Mouse (Mus musculus) kidney, postnatal 14 days (tissue): Measurements from ENCODE around the gene Nr2f1.

ENCODE experiments used
- DNase-seq: peaks from one replicate; pipeline ENCODE4 v3.0.0; 2022; ENCODE audit warnings: mixed read lengths

Gene Nr2f1

GRCm38 (mm10) chr13:78198871-78199641, 501 bp downstream of the Nr2f1 start:
- DNase-seq, result peak; percentile 69

GRCm38 (mm10) chr13:78198391-78198870, 1.1 kb downstream of the Nr2f1 start:
- DNase-seq, result peak; percentile 49

DNA sequence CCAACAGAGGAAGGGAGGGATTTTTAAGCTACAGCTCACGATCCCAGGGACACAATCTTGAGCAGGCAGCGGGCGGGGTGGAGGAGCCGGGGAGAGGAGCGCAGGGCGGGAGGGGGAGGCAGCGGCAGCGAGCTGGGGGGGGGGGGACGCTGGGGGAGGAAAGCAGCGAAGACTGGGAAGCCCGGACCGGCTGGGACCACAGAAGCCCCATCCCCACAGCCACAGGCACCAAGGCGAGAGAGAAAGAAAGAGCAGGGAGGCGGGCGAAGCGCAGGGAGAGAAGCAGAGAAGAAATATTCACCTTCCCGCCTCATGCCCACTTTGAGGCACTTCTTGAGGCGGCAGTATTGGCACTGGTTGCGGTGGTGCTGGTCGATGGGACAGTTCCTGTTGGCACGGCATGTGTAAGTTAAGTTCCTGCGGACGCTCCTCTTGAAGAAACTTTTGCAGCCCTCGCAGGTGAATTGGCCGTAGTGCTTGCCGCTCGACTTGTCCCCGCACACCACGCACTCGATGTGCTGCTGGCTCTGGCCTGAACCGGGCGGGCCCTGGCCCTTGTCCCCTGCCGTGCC, 1.7 kb downstream of the Nr2f1 start:
- peak; percentile 31 for DNase-seq

DNA sequence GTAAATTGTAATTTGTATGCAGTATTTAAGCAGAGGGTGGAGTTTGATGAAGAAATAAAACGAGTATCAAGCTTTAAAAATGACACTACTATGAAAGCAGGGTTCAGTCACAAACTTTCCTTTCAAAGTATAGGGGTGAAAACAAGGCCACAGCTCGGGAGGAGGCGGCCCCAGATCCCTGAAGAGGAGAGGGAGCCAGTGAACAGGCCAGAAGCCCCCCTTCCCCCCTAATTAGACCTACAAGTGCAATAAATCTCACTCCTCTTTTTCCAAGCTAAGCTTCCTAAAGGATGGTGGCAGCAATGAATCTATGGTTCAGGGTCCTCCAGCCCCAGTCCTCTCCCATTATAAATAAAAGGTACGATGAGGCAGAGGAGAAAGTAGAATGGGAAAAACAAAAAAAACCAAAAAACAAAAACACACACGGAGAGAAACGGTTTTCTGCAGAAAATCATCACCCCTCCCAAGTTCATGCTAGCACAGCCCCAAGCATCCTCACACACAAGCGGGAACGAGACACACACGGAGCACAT, 2.2 kb downstream of the Nr2f1 start:
- no peak for DNase-seq

DNA sequence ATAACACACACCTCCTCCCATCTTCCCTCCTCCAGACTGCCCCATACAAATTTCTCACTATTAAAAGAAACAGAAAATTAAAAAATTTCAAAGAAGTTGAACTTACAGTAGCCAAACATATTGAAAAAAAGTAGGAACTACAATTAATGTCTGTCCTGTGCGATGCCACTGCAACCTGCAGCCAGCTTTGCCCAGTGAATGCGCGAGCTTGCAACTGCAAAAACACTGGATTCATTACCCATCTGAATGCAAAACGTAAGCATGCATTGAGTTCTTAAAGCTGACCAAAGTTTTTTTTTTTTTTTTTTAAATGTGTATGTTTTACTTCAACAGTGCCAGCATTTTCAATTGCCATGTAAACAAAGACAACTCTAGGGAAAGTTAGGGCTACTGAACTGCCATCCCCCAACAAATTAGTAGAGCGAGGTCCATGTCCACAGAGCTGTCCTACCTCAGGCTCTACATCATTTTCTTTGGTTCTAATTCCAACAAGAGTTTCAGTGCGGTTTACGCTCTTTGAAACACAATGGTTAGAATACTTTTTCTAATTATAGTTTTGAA, 3.2 kb downstream of the Nr2f1 start:
- DNase-seq, result no peak

- DNase-seq, result no peak
Observed at GRCm38 (mm10) chr13:78195601-78196115, 3.9 kb downstream of the Nr2f1 start.

- DNase-seq, result peak; percentile 12
Observed at GRCm38 (mm10) chr13:78194850-78195600, 4.5 kb downstream of the Nr2f1 start.

- DNase-seq, result no peak
Observed at GRCm38 (mm10) chr13:78194135-78194849, 5.3 kb downstream of the Nr2f1 start.

- no peak for DNase-seq
Observed at GRCm38 (mm10) chr13:78193211-78193610, 6.3 kb downstream of the Nr2f1 start.

DNA sequence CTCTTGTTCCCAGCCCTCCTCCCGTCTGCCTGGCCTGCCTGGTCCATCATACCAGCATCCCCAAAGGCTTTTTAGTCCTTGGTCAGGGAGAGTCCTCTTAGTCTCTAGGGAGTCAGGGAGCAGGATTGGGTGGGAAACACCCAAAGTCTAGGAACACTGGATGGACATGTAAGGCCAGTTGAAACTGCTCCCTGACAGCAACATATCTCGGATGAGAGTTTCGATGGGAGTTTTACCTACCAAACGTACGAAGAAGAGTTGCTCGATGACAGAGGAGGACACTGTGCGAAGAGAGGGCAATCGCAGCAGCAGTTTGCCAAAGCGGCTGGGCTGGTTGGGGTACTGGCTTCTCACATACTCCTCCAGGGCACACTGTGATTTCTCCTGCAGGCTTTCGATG, 10.0 kb downstream of the Nr2f1 start:
- no peak for DNase-seq

DNA sequence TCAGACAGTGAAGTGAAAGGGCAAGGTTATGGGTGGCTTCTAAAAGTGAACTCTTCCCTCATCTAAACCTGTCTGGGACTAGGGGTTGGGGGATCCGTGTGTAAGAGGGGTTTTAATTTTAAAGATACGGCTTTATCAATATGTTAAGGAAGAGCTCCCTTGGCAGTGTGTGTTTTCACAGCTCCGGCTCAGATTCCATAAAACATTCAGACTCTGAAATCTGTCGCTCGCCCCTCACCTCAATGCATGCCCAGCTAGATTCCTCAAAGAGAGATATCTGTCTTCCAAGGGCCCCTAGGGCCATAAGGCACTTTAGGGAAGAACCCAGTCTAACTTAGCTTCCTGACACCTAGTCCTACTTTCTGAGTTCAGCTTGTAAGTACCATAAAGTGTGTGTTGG, 11.7 kb downstream of the Nr2f1 start:
- no peak for DNase-seq

GRCm38 (mm10) chr13:78186340-78186946, 13.1 kb downstream of the Nr2f1 start:
- DNase-seq, result no peak

DNA sequence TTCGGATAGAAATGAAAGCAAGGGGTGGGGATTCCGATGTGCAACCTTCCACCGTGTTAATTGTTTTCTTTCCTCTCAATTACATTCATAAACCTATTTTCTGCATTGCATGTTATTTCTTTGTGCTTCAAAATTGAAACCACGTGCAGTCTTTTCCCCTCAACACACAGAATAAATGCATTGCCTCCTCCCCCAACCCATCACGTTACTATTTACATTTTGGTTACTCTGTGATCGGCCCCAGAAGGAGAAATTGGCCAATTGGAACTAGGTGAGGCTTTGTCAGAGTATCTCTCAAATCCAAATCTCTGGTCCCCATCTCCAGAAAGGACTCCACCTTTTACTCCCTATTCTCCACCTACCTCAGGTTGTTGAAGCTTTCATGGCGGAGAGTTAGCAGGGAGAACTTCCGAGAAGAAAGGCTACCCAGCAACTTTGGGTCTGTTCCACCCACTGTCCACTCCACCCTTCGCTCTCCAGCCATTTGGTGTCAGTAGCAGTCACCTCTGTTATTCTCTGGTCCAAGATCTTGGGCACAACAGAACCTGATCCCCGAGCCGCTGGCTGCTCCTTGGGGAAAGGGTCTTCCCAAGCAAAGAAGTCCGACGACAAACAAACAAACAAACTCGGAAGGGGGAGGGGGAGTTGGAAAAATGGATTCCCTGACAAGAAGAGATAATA, 14.6 kb downstream of the Nr2f1 start:
- no peak for DNase-seq

GRCm38 (mm10) chr13:78183986-78184385, 15.6 kb downstream of the Nr2f1 start:
- DNase-seq, result no peak

DNA sequence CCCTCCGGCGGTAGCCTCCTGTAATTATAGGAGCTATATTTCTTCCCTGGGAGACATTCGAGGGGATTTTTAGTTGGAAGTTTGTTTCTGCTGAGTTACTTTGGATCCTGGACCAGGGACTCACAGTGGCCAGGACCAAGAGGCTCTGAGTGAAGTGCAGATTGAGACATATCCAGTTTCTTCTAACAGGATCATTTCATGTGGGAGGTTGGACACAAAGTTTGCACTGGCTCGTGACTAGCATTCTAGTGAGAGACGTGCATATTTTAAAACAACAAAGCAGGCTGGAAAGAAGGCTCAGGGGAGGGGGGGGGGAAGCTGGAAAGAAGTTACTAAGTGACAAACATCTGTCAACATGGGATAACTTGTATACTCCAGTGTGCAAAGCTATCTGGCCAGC, 16.6 kb downstream of the Nr2f1 start:
- DNase-seq, result no peak

DNA sequence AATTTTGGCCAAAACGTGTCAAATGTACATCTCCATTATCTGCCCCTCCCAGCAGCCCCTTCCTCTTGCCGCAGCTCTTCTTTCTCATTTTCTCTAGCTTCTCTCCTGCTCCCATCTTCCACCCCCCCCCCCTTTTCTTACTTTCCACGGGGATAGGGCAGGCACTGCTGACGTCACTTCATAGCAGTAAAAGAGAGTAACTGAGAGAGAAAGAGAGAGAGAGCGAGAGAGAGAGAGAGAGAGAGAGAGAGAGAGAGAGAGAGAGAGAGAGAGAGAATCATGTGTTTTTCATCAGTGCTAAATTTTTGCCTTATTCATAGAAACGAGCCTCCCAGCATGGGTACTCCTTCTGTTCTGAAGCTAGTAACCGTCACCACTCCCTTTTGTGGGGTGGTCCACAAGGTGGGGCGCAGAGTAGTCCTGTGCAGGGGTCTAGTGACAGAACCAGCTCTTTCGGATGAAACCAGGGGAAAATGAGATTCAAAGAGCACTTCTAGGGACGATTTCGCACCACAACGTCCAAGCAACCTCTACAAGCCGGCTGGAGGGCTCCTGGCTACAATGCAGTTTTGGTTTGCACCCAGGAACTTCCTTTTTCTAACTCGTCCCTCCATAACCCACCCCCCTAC, 17.5 kb downstream of the Nr2f1 start:
- no peak for DNase-seq

DNA sequence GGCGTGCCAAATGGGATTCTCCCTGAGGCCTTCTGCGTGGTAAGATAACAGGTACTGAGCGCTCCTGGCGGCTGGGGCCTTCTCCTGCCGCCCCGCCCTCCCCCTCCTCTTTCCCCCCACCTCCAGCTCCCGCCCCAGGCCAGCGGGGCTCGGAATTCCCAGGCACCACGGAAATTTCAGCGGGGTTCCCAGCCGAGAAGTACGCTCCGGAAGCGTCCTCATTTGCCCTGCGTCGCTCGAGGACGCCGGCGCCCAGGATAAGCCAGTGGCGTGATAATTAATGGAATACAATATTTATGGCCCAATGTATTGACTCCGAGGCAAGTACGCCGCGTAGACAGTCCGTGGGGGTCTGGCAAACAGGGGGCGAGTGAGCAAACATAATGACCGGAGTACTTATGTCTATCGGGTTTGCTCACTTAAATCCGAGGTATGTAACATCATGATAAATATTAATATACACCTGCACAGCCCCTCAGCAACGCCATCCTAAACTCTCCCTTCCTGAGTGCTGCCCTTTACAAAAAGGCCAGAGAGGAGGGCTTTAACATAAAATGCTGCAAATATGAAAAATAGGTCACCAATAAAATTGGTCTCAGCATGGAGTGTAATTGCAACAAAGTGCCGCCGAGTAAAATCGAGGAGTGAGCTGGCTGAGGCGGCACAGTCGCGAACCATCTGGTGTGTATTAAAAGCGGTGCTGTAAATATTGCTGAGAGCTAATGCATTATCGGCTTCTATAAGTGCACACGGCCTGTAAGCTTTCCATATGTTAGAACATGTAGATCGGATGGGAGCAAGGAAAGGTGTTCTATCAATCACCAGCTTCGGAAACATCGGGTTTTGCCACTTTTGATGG, 18.3 kb downstream of the Nr2f1 start:
- DNase-seq, result no peak

- DNase-seq, result no peak
Observed at GRCm38 (mm10) chr13:78180261-78180660, 19.3 kb downstream of the Nr2f1 start.

- no peak for DNase-seq
Observed at GRCm38 (mm10) chr13:78179312-78180097, 20.1 kb downstream of the Nr2f1 start.
